In genomic region chr16:10992090-10993031, GRCm38 (mm10) we compare ENCODE assay signal across 8 mouse cellular contexts.
DNase-seq lines count a peak whose midpoint lies in the region; ATAC-seq and TF ChIP-seq lines count a peak whose summit lies in the region.

No protein-coding gene starts in this region.

- peak; percentile 19; the same call in 1 of the 2 replicates for ATAC-seq in forebrain, embryonic 16.5 days
- ATAC-seq in hindbrain, embryonic 16.5 days = peak; percentile 25; the same call in 1 of the 2 replicates
- peak; percentile 44 for ATAC-seq in liver, embryonic 14.5 days (ENCODE audit: insufficient read depth)
- ATAC-seq in stomach, embryonic 16.5 days (ENCODE audit: insufficient read depth, low FRiP score) = peak; percentile 44

- H3K4me1 ChIP-seq in forebrain, embryonic 16.5 days (replicated peaks; ENCODE audit: control insufficient read depth, insufficient read depth, low read length) = peaks cover 6% of the 10 kb centered on the region
- peaks cover 2% of the 10 kb centered on the region; the same call in 1 of the 2 replicates for H3K4me1 ChIP-seq in hindbrain, embryonic 16.5 days (ENCODE audit: control insufficient read depth, insufficient read depth, low read depth, low read length)
- peaks cover 9 to 20% of the 10 kb centered on the region in 2 experiments for H3K4me1 ChIP-seq in liver, embryonic 14.5 days (replicated peaks; ENCODE audit: control insufficient read depth in 2 of 2, insufficient read depth in 2 of 2, low read length in 1 of 2)
- H3K4me1 ChIP-seq in stomach, embryonic 16.5 days (ENCODE audit: control insufficient read depth, insufficient read depth, low read length) = peaks cover 19% of the 10 kb centered on the region

- no peaks in the 10 kb centered on the region for H3K27me3 ChIP-seq in forebrain, embryonic 16.5 days (replicated peaks; ENCODE audit: control insufficient read depth, insufficient read depth, low read length)
- no peaks in the 10 kb centered on the region for H3K27me3 ChIP-seq in hindbrain, embryonic 16.5 days (replicated peaks; ENCODE audit: control insufficient read depth, insufficient read depth, low read length)
- no peaks in the 10 kb centered on the region for H3K27me3 ChIP-seq in liver, embryonic 14.5 days (ENCODE audit: control insufficient read depth, insufficient read depth, low read length)
- no peaks in the 10 kb centered on the region for H3K27me3 ChIP-seq in myocyte (ENCODE audit: control insufficient read depth, insufficient read depth, insufficient read length)
- H3K27me3 ChIP-seq in stomach, embryonic 16.5 days (ENCODE audit: control insufficient read depth, insufficient read depth, low read length) = no peaks in the 10 kb centered on the region

- H3K4me3 ChIP-seq in forebrain, embryonic 16.5 days (replicated peaks; ENCODE audit: low read length) = peak overlapping the region; percentile 58
- H3K4me3 ChIP-seq in hindbrain, embryonic 16.5 days (ENCODE audit: low read length) = peak overlapping the region; percentile 67
- H3K4me3 ChIP-seq in liver, embryonic 14.5 days (ENCODE audit: insufficient read depth in 1 of 2, low read depth in 2 of 2, low read length in 2 of 2) = peak overlapping the region; percentile 64 to 91
- peak overlapping the region; percentile 80 for H3K4me3 ChIP-seq in myocyte
- peak overlapping the region; percentile 88 for H3K4me3 ChIP-seq in stomach, embryonic 16.5 days (replicated peaks; ENCODE audit: low read length)

- DNase-seq in embryo, embryonic 10 days (ENCODE audit: low spot score) = peak; percentile 72
- no peak for DNase-seq in embryo, embryonic 9.5 days (ENCODE audit: extremely low spot score)
- DNase-seq in adrenal gland, postnatal 10 days = peak; percentile 61
- no peak for DNase-seq in liver, embryonic 14.5 days (ENCODE audit: low read depth in 3 of 3, low spot score in 3 of 3)

- peak overlapping the region; percentile 61 for H3K9ac ChIP-seq in forebrain, embryonic 16.5 days (replicated peaks; ENCODE audit: low read depth, low read length)
- H3K9ac ChIP-seq in hindbrain, embryonic 16.5 days (ENCODE audit: low read depth, low read length) = peak overlapping the region; percentile 74
- peak overlapping the region; percentile 73 for H3K9ac ChIP-seq in liver, embryonic 14.5 days (replicated peaks)
- peak overlapping the region; percentile 91 for H3K9ac ChIP-seq in stomach, embryonic 16.5 days (ENCODE audit: low read length)

- H3K36me3 ChIP-seq in forebrain, embryonic 16.5 days (ENCODE audit: control insufficient read depth, insufficient read depth) = no peaks in the 10 kb centered on the region
- no peaks in the 10 kb centered on the region; the same call in 1 of the 2 replicates for H3K36me3 ChIP-seq in hindbrain, embryonic 16.5 days (ENCODE audit: control insufficient read depth, insufficient read depth, low read length)
- H3K36me3 ChIP-seq in liver, embryonic 14.5 days (replicated peaks; ENCODE audit: control insufficient read depth, insufficient read depth, low read depth) = no peaks in the 10 kb centered on the region
- H3K36me3 ChIP-seq in myocyte (ENCODE audit: control insufficient read depth, insufficient read depth) = peaks cover 8% of the 10 kb centered on the region
- H3K36me3 ChIP-seq in stomach, embryonic 16.5 days (ENCODE audit: control insufficient read depth, insufficient read depth, low read length) = no peaks in the 10 kb centered on the region

- no peak for TF ChIP-seq EP300 in liver, embryonic 14.5 days (IDR thresholded peaks at IDR 0.05; ENCODE audit: low read depth)

- under 1% methylated on average over 51 of the region's 52 CpGs for WGBS in forebrain, embryonic 16.5 days
- 2% methylated on average over 49 of the region's 52 CpGs for WGBS in hindbrain, embryonic 16.5 days
- WGBS in liver, embryonic 14.5 days (ENCODE audit: insufficient replicate concordance) = under 1% methylated on average over 50 of the region's 52 CpGs
- WGBS in stomach, embryonic 16.5 days = 1% methylated on average over 52 of the region's 52 CpGs

- peak; percentile 32 for TF ChIP-seq POLR2A in myocyte (IDR thresholded peaks at IDR 0.05; ENCODE audit: insufficient read length, low read depth)

- H3K9me3 ChIP-seq in forebrain, embryonic 16.5 days (ENCODE audit: control insufficient read depth, low read length) = peaks cover 6% of the 10 kb centered on the region
- H3K9me3 ChIP-seq in hindbrain, embryonic 16.5 days (ENCODE audit: control insufficient read depth, low read length) = peaks cover 6% of the 10 kb centered on the region
- H3K9me3 ChIP-seq in liver, embryonic 14.5 days (ENCODE audit: control insufficient read depth, low read length) = no peaks in the 10 kb centered on the region
- H3K9me3 ChIP-seq in stomach, embryonic 16.5 days (replicated peaks; ENCODE audit: control insufficient read depth, low read length) = 0 out of 2 replicates have a peak, but pooled peaks cover 5% of the 10 kb centered on the region

- peak overlapping the region; percentile 74 for H3K4me2 ChIP-seq in forebrain, embryonic 16.5 days (ENCODE audit: low read length)
- H3K4me2 ChIP-seq in hindbrain, embryonic 16.5 days (ENCODE audit: low read length) = peak overlapping the region; percentile 94
- H3K4me2 ChIP-seq in liver, embryonic 14.5 days (ENCODE audit: low read depth) = peak overlapping the region; percentile 75
- H3K4me2 ChIP-seq in myocyte (ENCODE audit: low read depth) = peak overlapping the region; percentile 69
- H3K4me2 ChIP-seq in stomach, embryonic 16.5 days (ENCODE audit: low read depth, low read length) = peak overlapping the region; percentile 64

- H3ac ChIP-seq in myocyte (ENCODE audit: control insufficient read depth, insufficient read length) = peak overlapping the region; percentile 44

- H3K79me2 ChIP-seq in myocyte (ENCODE audit: control insufficient read depth, insufficient read depth) = peaks cover 55% of the 10 kb centered on the region

- peak overlapping the region; percentile 56 for H3K27ac ChIP-seq in forebrain, embryonic 16.5 days (ENCODE audit: low read length)
- H3K27ac ChIP-seq in hindbrain, embryonic 16.5 days (ENCODE audit: low read depth, low read length) = peak overlapping the region; percentile 53
- peak overlapping the region; percentile 53 for H3K27ac ChIP-seq in liver, embryonic 14.5 days
- peak overlapping the region; percentile 88 for H3K27ac ChIP-seq in stomach, embryonic 16.5 days (ENCODE audit: low read length)

- 0 out of 2 replicates have a peak, but pooled peaks have one; percentile 3 for TF ChIP-seq CTCF in liver, embryonic 14.5 days (IDR thresholded peaks at IDR 0.05; ENCODE audit: low read depth)

TF ChIP-seq in myocyte, 11 proteins besides CTCF, POLR2A, EP300 and RAD21:
- no peak for TF ChIP-seq SRF (IDR thresholded peaks at IDR 0.05; ENCODE audit: control insufficient read depth, insufficient read length, low read depth)
- no peak for TF ChIP-seq TCF3 (IDR thresholded peaks at IDR 0.05; ENCODE audit: insufficient read length, low read depth)
- no peak for TF ChIP-seq TCF12 (IDR thresholded peaks at IDR 0.05; ENCODE audit: insufficient read depth, poor library complexity, severe bottlenecking)
- TF ChIP-seq REST (IDR thresholded peaks at IDR 0.05; ENCODE audit: insufficient read depth, insufficient read length) = no peak
- no peak for TF ChIP-seq MYOD1 (IDR thresholded peaks at IDR 0.05; ENCODE audit: control insufficient read depth in 1 of 3, insufficient read length in 2 of 3, low read depth in 2 of 3)
- TF ChIP-seq CEBPB (IDR thresholded peaks at IDR 0.05; ENCODE audit: insufficient read depth, poor library complexity, severe bottlenecking) = peak; percentile 69
- TF ChIP-seq E2F4 (IDR thresholded peaks at IDR 0.05; ENCODE audit: insufficient read depth) = no peak
- no peak for TF ChIP-seq MYOG (IDR thresholded peaks at IDR 0.05; ENCODE audit: control insufficient read depth in 1 of 3, insufficient read depth in 1 of 3, insufficient read length in 2 of 3, low read depth in 2 of 3)
- peak; percentile 13 for TF ChIP-seq POLR2AphosphoS2 (IDR thresholded peaks at IDR 0.05; ENCODE audit: insufficient read length, low read depth)
- peak; percentile 17 for TF ChIP-seq USF1 (IDR thresholded peaks at IDR 0.05; ENCODE audit: low read depth)
- TF ChIP-seq MAX (IDR thresholded peaks at IDR 0.05; ENCODE audit: low read depth) = no peak

Comparison
In these comparisons a context has a peak if more than half of its experiments do, and no peak if none do; other contexts are left out.
1. DNase-seq: peak in embryo, embryonic 10 days (single experiment) and adrenal gland, postnatal 10 days (single experiment); none in embryo, embryonic 9.5 days (single experiment) and liver, embryonic 14.5 days (0 of 3).
2. Peak in every context shown above with its lines, with median percentiles within 50 percentile points of each other: ATAC-seq, H3K27ac ChIP-seq, H3K4me2 ChIP-seq, H3K4me3 ChIP-seq and H3K9ac ChIP-seq.